In the genomic region with DNA sequence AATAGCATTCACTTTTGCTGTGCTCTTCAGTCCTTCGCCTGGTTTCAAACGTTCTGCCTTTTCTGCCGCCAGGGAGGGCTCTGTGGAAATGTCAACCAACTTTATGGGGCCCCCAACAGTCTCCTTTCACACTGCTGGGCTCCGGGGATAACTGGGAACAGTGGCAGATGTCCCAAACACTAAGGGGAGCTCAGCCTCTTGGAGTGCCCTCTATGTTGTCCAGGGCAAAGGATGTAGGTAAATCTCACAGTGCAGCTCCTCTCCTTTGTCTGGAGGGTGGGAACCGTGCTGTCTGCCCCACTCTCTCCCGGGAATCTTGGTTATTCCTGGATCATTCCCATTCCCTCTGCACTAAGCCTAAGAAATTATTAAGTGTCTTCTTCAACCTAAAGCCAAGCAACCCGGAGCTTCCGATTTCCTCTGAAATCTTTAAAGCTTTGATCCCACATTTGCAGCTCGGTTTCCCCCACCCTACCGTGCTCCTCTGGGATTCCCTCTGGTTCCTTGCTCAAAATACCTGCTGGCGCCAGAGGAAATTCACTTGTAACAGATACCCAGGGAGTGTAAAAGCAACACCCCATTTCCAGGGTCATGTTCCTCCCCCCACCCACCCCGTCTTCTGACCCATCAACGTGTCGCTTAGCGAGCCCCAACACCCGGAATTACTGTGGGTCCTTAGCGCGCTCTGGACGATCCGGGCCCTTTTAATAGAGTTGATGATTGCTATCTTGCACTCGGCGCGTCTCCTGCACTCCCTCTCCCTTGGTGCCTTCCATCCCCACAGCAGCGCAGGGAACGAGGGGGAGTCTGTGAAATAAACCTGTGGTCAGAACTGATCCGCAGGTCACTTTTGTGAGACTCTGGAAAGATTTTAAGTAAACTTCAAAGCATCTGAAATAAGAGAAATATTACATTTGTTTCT, we compare ENCODE assay signal across 9 mouse cellular contexts. TPM values are rescaled to one million over a fixed set of nuclear protein-coding genes. Genes with fewer than 3 reads are reported as not detected.
A peak's percentile ranks its signal among the peaks of the same experiment; 100 is the strongest.
DNase-seq lines count a peak whose midpoint lies in the region; ATAC-seq and TF ChIP-seq lines count a peak whose summit lies in the region.
"Had no signal": no experiment of that assay in that cellular context is flagged by ENCODE, and none has a peak within 500 bp of the region (broad histone marks: within the 10 kb centered on the region; RNA-seq: fewer than 3 reads in every experiment).

No protein-coding gene starts in this region.

- peaks cover 96% of the 10 kb centered on the region for H3K27me3 ChIP-seq in hindbrain, embryonic 10.5 days (ENCODE audit: insufficient read depth, poor library complexity, severe bottlenecking)
- peaks cover 73% of the 10 kb centered on the region for H3K27me3 ChIP-seq in hindbrain, embryonic 14.5 days (ENCODE audit: control insufficient read depth, insufficient read depth, low read length)
- H3K27me3 ChIP-seq in forebrain, embryonic 15.5 days: peaks cover 62% of the 10 kb centered on the region
- peaks cover 38% of the 10 kb centered on the region for H3K27me3 ChIP-seq in midbrain, postnatal 0 days (ENCODE audit: insufficient read depth, low read length)

- H3K9ac ChIP-seq in hindbrain, embryonic 14.5 days: no peak overlapping the region
- H3K9ac ChIP-seq in forebrain, embryonic 15.5 days (replicated peaks): no peak overlapping the region
- H3K9ac ChIP-seq in midbrain, postnatal 0 days (replicated peaks; ENCODE audit: low read length, poor library complexity, severe bottlenecking): no peak overlapping the region

- no peaks in the 10 kb centered on the region for H3K9me3 ChIP-seq in hindbrain, embryonic 10.5 days
- no peaks in the 10 kb centered on the region for H3K9me3 ChIP-seq in hindbrain, embryonic 14.5 days (ENCODE audit: control insufficient read depth, low read length)
- H3K9me3 ChIP-seq in forebrain, embryonic 15.5 days: no peaks in the 10 kb centered on the region
- no peaks in the 10 kb centered on the region for H3K9me3 ChIP-seq in midbrain, postnatal 0 days (ENCODE audit: low read length)

- no peak for ATAC-seq in hindbrain, embryonic 14.5 days (ENCODE audit: low FRiP score)
- peak; percentile 58; the same call in 1 of the 2 replicates for ATAC-seq in forebrain, embryonic 15.5 days (replicated peaks)
- ATAC-seq in midbrain, postnatal 0 days (ENCODE audit: low FRiP score): 0 out of 2 replicates have a peak, but pooled peaks have one; percentile 23

- H3K4me3 ChIP-seq in hindbrain, embryonic 10.5 days: peak overlapping the region; percentile 36
- H3K4me3 ChIP-seq in hindbrain, embryonic 14.5 days (replicated peaks; ENCODE audit: low read length): no peak overlapping the region
- H3K4me3 ChIP-seq in forebrain, embryonic 15.5 days: no peak overlapping the region
- no peak overlapping the region for H3K4me3 ChIP-seq in midbrain, postnatal 0 days (ENCODE audit: low read depth, low read length)

- under 1% methylated on average over 26 of the region's 26 CpGs for WGBS in hindbrain, embryonic 10.5 days
- whole genome bisulfite sequencing in hindbrain, embryonic 14.5 days: under 1% methylated on average over 26 of the region's 26 CpGs
- WGBS in forebrain, embryonic 15.5 days: under 1% methylated on average over 26 of the region's 26 CpGs
- WGBS in midbrain, postnatal 0 days: 1% methylated on average over 26 of the region's 26 CpGs

- no peak for DNase-seq in hindbrain, embryonic 10.5 days (ENCODE audit: low spot score)
- DNase-seq in hindbrain, embryonic 14.5 days (ENCODE audit: low spot score): no peak
- DNase-seq in brain, embryonic 14.5 days (ENCODE audit: low read depth): peak; percentile 45
- no peak for DNase-seq in midbrain, postnatal 0 days (ENCODE audit: low spot score)
- DNase-seq in cerebellum, adult 11 months: no peak
- no peak for DNase-seq in layer of hippocampus, adult 8-10 months (ENCODE audit: low spot score in 2 of 2)
- no peak for DNase-seq in cerebellum, adult 9-11 months

- no peak overlapping the region for H3K4me2 ChIP-seq in hindbrain, embryonic 14.5 days (replicated peaks)
- H3K4me2 ChIP-seq in forebrain, embryonic 15.5 days (replicated peaks): no peak overlapping the region
- no peak overlapping the region for H3K4me2 ChIP-seq in midbrain, postnatal 0 days (ENCODE audit: low read depth, low read length, poor library complexity, severe bottlenecking)

- peaks cover 13% of the 10 kb centered on the region for H3K4me1 ChIP-seq in hindbrain, embryonic 10.5 days (replicated peaks)
- H3K4me1 ChIP-seq in hindbrain, embryonic 14.5 days (replicated peaks; ENCODE audit: control insufficient read depth, insufficient read depth, low read length): no peaks in the 10 kb centered on the region; the same call in 1 of the 2 replicates
- H3K4me1 ChIP-seq in forebrain, embryonic 15.5 days: no peaks in the 10 kb centered on the region; the same call in 1 of the 2 replicates
- H3K4me1 ChIP-seq in midbrain, postnatal 0 days (ENCODE audit: insufficient read depth, low read length): no peaks in the 10 kb centered on the region

- TF ChIP-seq CTCF in brain, embryonic 14.5 days (IDR thresholded peaks at IDR 0.05; ENCODE audit: borderline replicate concordance, extremely low read depth, insufficient read depth, insufficient read length): no peak
- no peak for TF ChIP-seq CTCF in midbrain, postnatal 0 days (IDR thresholded peaks at IDR 0.05)

- no peak for TF ChIP-seq POLR2A in brain, embryonic 14.5 days (IDR thresholded peaks at IDR 0.05; ENCODE audit: borderline replicate concordance, extremely low read depth, insufficient read depth, insufficient read length, poor library complexity, severe bottlenecking)

- no peak overlapping the region for H3K27ac ChIP-seq in hindbrain, embryonic 10.5 days
- no peak overlapping the region for H3K27ac ChIP-seq in hindbrain, embryonic 14.5 days
- H3K27ac ChIP-seq in forebrain, embryonic 15.5 days (replicated peaks): no peak overlapping the region
- H3K27ac ChIP-seq in midbrain, postnatal 0 days (ENCODE audit: low read depth, low read length): no peak overlapping the region

- no peaks in the 10 kb centered on the region for H3K36me3 ChIP-seq in hindbrain, embryonic 10.5 days
- no peaks in the 10 kb centered on the region for H3K36me3 ChIP-seq in hindbrain, embryonic 14.5 days (replicated peaks; ENCODE audit: control insufficient read depth, insufficient read depth)
- H3K36me3 ChIP-seq in forebrain, embryonic 15.5 days: no peaks in the 10 kb centered on the region
- no peaks in the 10 kb centered on the region for H3K36me3 ChIP-seq in midbrain, postnatal 0 days (ENCODE audit: insufficient read depth, low read length)

RNA-seq across cellular contexts. Expression of gene Tcf21, which starts 23.7 kb away (rescaled TPM):
- 0.27 and 0.65 TPM in 2 replicates for polyA plus RNA-seq in hindbrain, embryonic 10.5 days (2016; fragmentation: Nextera tagmentation; extraction: Ambion mirVana)
- 0.93 and 2.5 TPM in 2 replicates for polyA plus RNA-seq in hindbrain, embryonic 14.5 days (2014; fragmentation: Nextera tagmentation; extraction: Ambion mirVana)
- 0.44 and 0.96 TPM in 2 replicates for polyA plus RNA-seq in brain, embryonic 14.5 days (2012; rRNA removed)
- polyA plus RNA-seq in forebrain, embryonic 15.5 days (2015; fragmentation: Nextera tagmentation; extraction: Ambion mirVana): 0.29 and 0.45 TPM in 2 replicates
- not detected in 2 replicates for total RNA-seq in midbrain, postnatal 0 days (2014; rRNA removed)
- polyA plus RNA-seq in midbrain, postnatal 0 days (2015; fragmentation: Nextera tagmentation; extraction: Ambion mirVana): not detected in 2 replicates
- not detected for total RNA-seq in layer of hippocampus, adult 8-10 months (2022)
- total RNA-seq: left cerebral cortex, postnatal 36 days had no signal
